Mouse (Mus musculus) E14TG2a.4 (cell line): ENCODE measurements around the gene Kremen2.

Experiments used
- H3K27me3 ChIP-seq: 2 replicates; pipeline ENCODE4 v1.6.1; 2014; ENCODE audit warnings: low read length, control low read depth; ENCODE audit not compliant: insufficient read depth
- H3K36me3 ChIP-seq: 2 replicates; pipeline ENCODE4 v1.6.1; 2014; ENCODE audit warnings: low read length, control low read depth; ENCODE audit not compliant: insufficient read depth
- H3K4me1 ChIP-seq: replicated peaks from 2 replicates; pipeline ENCODE4 v1.6.1; 2014; ENCODE audit warnings: low read depth, low read length, control low read depth
- H3K4me3 ChIP-seq: replicated peaks from 2 replicates; pipeline ENCODE4 v1.5.1; 2014; ENCODE audit warnings: mild to moderate bottlenecking, low read length
- H3K9me3 ChIP-seq: 2 replicates; pipeline ENCODE4 v1.6.1; 2014; ENCODE audit warnings: low read length, control low read depth
- CTCF ChIP-seq: conservative IDR thresholded peaks from 2 replicates; pipeline ENCODE4 v1.5.1; 2014; ENCODE audit warnings: low read length
- NANOG ChIP-seq: IDR thresholded peaks from 2 replicates; pipeline ENCODE4 v1.6.1; 2014; ENCODE audit warnings: borderline replicate concordance, low read length, mixed read lengths
- POU5F1 ChIP-seq: IDR thresholded peaks from 2 replicates; pipeline ENCODE4 v1.6.1; 2014; ENCODE audit warnings: low read length, borderline replicate concordance

The Kremen2 gene

DNA sequence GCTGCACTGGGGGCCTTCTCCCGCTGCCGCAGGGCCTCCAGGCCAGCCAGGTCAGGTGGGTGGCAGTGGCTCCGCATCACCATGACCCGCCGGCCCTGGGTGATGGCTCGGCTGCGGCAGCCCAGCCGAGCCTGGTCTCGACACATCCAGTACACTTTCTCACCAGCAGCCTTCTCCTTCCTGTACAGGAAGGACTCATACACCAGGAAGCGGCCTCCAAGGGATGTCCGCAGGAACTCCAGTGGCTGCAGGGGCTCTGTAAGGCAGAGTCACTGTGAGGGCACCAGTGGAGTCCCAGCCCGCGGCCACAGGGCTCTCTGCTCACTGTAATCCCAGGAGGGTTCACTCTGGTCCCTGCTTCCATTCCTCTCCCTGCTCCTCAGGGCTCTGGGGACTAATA, 10.1 kb upstream of the Kremen2 start:
- Histone ChIP-seq H3K9me3 (no peaks in the 10 kb centered on the region), H3K36me3 (peaks cover 47% of the 10 kb centered on the region), H3K4me1 (peaks cover 48% of the 10 kb centered on the region), H3K4me3 (peak overlapping the region; percentile 70), H3K27me3 (no peaks in the 10 kb centered on the region)
- no peak for TF ChIP-seq NANOG
- TF ChIP-seq POU5F1 = no peak
- no peak for TF ChIP-seq CTCF

DNA sequence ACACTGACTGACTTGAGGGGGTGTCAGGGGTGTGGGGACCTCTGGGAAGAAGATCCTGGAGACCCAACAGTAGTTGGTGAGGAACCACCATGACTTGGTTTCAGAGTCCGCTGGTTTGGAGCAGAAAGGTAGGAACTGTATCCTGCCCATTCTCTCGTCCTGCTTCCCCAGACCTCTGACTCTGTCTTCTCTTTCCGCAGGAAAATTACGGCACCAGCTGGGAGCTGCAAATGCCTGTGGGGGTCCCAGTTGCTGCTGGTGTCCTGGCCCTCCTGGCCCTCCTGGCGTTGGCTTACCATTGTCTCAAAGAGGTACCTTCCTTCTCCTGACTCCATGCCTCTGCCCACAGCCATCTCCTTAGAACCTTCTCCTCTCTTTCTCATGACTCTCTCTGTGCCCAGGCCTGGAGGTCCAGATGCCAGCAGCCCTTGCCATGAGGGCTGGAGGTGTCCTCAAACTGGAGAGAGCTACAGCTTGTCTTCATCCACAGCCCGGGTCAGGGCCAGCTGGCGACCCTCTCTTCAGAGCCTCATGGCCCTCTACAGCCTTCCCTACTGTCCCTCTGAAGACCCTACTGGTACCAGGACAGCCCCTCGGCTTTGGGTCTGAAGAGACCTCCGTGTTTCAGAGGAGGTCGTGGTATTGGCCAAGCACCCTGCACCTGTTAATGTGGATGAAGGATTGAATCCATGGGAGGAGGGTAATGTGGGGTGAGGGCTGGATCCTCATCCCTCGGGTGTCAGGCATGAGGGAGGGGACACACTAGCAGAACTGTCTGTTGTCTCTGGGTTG, 4.0 kb upstream of the Kremen2 start:
- Histone ChIP-seq H3K9me3 (no peaks in the 10 kb centered on the region), H3K4me1 (peaks cover 37% of the 10 kb centered on the region), H3K27me3 (peaks cover 36% of the 10 kb centered on the region), H3K36me3 (peaks cover 20% of the 10 kb centered on the region), H3K4me3 (no peak overlapping the region)
- TF ChIP-seq CTCF (no peak), NANOG (no peak), POU5F1 (no peak)

DNA sequence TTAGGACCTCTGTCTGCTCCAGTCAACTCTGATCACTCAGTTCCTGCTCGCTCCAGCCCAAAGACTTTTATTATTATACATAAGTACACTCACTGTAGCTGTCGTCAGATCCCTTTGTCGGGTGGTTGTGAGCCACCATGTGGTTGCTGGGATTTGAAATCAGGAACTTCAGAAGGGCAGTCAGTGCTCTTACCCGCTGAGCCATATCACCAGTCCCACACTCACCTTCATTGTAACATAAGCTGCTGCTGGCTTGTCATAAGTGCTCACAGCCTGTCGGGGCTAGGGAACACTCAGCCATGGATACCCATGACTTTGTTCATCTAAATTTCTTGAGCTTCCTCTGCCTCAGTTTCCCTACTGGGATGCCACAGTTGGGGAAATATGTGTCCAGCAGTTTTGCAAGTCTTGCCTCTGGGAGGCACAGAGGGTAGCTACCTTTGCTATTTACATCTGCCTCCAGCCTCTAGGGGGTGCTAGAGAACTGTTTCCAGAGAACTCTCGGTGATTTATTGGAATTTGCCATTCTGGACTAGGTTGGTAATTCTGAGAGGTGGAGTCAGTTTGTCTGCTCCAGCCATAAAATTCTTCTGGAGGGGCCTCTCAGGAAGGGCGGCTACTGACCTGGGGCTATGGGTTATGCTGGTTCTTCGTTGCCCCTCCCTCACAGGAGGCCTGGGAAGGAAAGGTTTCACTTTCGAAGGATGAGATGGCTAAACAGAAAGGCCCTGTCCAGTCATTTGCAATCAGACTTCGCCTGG, 3.2 kb upstream of the Kremen2 start:
- no peak overlapping the region for H3K4me3 ChIP-seq
- peaks cover 43% of the 10 kb centered on the region for H3K27me3 ChIP-seq
- TF ChIP-seq CTCF (peak; percentile 63), POU5F1 (no peak), NANOG (no peak)
- H3K4me1 ChIP-seq = peaks cover 43% of the 10 kb centered on the region
- H3K36me3 ChIP-seq = peaks cover 13% of the 10 kb centered on the region
- H3K9me3 ChIP-seq = no peaks in the 10 kb centered on the region

DNA sequence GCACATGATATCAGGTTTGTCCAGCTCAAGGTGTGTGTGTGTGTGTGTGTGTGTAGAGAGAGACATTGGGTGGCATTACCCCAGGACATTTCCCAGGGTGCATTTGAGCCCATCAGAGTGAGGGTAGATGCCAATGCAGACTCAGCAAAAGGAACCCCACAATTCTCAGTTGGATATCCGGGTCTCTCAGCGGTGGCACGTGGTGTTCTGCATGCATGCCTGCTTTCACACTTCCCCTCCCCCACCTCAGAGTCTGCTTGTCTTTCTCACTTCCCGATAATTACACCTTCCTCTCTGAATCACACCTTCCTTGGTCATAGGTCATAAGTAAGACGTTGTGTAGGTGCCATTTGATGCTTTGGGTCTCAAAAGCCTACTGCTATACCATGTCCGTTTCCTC, 2.4 kb upstream of the Kremen2 start:
- H3K4me1 ChIP-seq = peaks cover 48% of the 10 kb centered on the region
- H3K36me3 ChIP-seq = peaks cover 6% of the 10 kb centered on the region
- H3K27me3 ChIP-seq = peaks cover 51% of the 10 kb centered on the region
- no peak overlapping the region for H3K4me3 ChIP-seq
- TF ChIP-seq POU5F1 = no peak
- no peak for TF ChIP-seq CTCF
- TF ChIP-seq NANOG = no peak
- no peaks in the 10 kb centered on the region for H3K9me3 ChIP-seq

DNA sequence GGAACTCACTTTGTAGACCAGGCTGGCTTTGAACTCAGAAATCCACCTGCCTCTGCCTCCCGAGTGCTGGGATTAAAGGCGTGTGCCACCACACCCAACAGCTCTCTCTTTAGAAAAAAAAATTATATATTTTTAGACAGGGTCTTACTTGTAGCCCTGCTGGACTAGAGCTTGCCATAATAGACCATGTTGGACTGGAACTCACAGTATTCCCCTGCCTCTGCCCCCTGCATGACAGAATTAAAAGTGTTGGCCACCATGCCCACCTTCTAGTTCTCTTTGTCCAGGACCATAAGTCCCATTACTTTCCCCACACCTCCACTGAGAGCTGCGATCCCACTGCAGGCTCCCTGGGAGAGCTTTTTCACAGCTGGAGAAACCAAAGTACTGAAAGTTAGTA, 1.8 kb upstream of the Kremen2 start:
- TF ChIP-seq CTCF (no peak), NANOG (no peak), POU5F1 (no peak)
- Histone ChIP-seq H3K36me3 (peaks cover under 1% of the 10 kb centered on the region; the same call in 1 of the 2 replicates), H3K4me3 (no peak overlapping the region), H3K27me3 (peaks cover 57% of the 10 kb centered on the region), H3K9me3 (no peaks in the 10 kb centered on the region), H3K4me1 (peaks cover 53% of the 10 kb centered on the region)

DNA sequence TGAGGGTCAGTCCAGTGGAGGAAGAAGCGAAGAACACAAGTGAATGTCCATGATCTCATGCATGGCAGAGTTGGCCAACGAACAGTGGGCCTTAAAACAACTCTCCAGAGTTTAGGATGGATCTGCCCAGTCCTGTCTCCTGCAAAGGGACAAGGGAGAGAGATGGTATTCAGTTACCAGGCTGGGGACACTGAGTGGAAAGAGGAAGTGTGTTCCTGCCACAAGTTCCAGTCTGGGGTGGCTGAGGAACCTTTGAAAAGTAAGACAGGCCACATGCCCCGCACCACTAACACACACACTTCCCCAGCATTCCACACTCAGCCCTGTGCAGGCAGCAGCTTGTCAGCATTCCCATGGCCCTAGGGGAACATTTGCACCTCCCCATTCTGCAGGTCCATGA, 1.1 kb upstream of the Kremen2 start:
- H3K36me3 ChIP-seq = no peaks in the 10 kb centered on the region
- TF ChIP-seq NANOG (no peak), CTCF (no peak), POU5F1 (no peak)
- H3K4me1 ChIP-seq = peaks cover 59% of the 10 kb centered on the region
- 0 out of 2 replicates have a peak overlapping the region, but pooled peaks have one; percentile 58 for H3K4me3 ChIP-seq
- no peaks in the 10 kb centered on the region for H3K9me3 ChIP-seq
- H3K27me3 ChIP-seq = peaks cover 64% of the 10 kb centered on the region

DNA sequence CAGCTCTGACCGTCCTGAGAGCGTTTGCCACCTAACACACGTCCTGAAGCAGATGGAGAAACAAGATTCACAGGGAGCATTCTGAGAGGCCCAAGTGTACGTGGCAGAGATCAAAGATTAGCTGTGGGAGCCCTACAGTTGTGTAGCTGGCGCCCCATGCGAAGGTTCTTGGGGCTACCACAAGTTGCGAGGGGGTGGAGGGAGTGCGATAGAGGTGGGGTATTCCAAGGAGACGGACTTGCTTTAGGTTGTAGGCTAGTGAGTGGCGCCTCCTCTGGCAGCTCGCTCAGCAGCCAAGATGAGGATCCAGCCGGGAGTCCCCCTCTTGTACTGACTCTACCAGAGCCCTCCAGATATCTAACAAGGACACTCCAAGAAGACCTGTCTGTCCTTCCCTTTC, 678 bp upstream of the Kremen2 start:
- peak overlapping the region; percentile 58 for H3K4me3 ChIP-seq
- peaks cover 68% of the 10 kb centered on the region for H3K27me3 ChIP-seq
- H3K9me3 ChIP-seq = no peaks in the 10 kb centered on the region
- H3K36me3 ChIP-seq = no peaks in the 10 kb centered on the region
- TF ChIP-seq POU5F1 (no peak), CTCF (no peak; the same call in 1 of the 2 replicates), NANOG (no peak)
- peaks cover 63% of the 10 kb centered on the region for H3K4me1 ChIP-seq

DNA sequence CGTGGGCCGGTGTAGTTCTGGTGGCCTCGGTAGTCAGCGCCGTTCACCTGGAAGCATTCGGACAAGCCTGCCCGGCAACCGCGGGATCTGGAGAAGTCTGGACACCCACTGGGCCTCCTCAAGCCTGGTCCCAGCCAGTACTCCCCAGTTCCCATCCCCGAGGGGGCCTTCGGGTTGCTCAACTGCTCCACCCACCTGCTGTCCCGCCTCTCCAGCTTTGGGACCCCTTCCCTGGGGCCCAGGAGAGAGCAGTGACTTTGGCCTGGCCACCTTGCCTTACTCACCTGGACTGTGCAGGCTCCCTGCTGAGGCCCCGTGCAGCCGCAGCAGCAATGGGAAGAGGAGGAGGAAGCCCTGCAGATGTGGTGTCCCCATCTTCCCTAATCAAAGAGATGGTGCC, 982 bp downstream of the Kremen2 start:
- TF ChIP-seq POU5F1 = no peak
- TF ChIP-seq NANOG = no peak
- no peak for TF ChIP-seq CTCF
- Histone ChIP-seq H3K27me3 (peaks cover 81% of the 10 kb centered on the region), H3K9me3 (no peaks in the 10 kb centered on the region), H3K36me3 (no peaks in the 10 kb centered on the region), H3K4me1 (peaks cover 76% of the 10 kb centered on the region), H3K4me3 (peak overlapping the region; percentile 80)
